Mouse (Mus musculus): ENCODE measurements around the gene Slc16a6.

The Slc16a6 gene

GRCm38 (mm10) chr11:109443468-109444263 lies 29.7 kb downstream of the Slc16a6 start:
- no peak for DNase-seq

DNA sequence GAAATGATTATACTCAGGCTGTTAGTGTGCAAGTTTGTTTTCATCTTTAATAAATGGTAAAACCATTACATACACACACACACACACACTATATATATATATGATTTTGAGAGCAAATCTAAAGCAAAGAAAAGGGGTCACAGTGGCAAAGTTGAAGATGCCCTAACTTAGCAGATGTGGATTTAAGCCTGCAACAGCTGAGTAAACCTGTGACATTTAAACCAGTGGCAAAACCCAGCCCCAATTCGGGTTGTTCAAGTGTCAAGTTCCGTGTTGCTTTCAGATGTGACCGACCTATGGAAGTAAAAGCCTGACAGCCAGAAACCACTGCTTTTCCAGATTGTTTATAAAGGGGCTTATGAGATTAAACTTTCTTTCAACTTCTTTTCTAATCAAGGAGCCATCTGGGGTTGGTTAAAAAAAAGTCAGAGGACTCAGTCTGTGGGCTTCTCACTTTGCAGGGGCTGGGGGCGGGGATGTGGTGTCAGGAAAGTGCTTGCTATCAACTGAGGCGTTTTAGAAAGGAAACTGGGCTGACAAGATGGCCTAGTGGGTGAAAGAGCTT lies 31.1 kb downstream of the Slc16a6 start:
- DNase-seq, result no peak

DNA sequence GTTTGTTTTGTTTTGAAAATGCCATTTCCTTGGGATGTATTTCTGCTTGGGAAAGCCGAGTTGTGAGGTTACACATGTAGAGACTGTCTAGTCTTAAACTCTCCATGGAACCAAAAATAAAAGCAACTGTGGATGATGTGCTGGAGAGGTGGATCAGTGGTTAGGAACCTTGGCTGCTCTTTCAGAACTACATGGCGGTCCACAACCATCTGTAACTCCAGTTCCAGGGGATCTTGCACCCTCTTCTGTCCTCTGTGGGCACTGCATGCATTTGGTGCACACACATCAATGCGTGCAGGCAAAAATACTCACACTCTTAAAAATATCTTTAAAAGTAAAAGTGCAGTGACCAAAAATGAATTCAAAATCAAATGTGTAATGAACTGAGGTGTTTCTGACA lies 32.3 kb downstream of the Slc16a6 start:
- no peak for DNase-seq

GRCm38 (mm10) chr11:109440641-109441040 lies 32.8 kb downstream of the Slc16a6 start:
- DNase-seq, result no peak

DNA sequence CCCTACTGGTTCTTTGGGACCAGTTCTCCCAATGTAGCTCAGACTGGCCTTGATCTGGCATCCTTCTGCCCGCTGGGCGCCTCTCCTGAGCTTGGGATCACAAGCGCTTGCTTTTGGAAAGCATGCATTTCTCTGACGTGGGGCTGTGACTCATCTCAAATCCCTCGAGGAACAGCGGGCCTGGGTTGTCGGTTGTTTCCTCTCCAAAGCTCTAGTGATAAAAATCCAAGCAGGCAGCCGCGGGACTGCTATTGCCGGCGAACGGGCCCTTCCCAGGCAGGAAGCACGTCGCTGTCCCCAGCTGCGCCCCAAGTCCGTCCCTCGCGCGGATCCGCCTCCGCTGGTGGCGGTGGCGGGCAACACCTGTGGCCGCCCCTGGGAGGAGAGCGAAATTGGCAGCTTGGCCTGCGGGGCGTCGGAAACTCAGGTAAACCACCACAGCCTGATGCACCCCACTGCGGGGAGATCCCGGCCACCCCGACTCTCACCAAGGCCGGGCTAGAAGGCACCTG lies 33.5 kb downstream of the Slc16a6 start:
- DNase-seq, result peak; percentile 99

- DNase-seq, result no peak
Observed at GRCm38 (mm10) chr11:109439209-109439608, 34.2 kb downstream of the Slc16a6 start.

DNA sequence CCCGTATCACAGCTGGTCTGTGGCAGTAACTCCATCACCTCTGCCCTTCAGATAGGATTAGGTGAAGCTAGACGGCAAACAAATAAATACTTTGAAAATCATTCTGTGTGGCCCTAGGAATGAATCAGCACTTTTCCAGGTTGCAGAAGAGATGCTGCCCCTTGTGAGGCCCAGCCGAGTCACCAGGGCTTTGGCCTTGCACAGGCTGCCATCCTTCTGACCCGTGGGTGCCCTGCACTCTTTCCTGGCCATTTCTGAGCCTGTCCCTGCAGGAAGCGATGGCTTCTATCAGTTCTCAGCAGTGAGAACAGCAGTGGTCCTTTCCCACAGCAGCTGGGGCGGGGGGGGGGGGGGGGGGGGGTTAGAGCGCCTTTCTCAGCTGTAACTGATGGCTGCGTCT lies 36.5 kb downstream of the Slc16a6 start:
- peak; percentile 84 for DNase-seq

DNA sequence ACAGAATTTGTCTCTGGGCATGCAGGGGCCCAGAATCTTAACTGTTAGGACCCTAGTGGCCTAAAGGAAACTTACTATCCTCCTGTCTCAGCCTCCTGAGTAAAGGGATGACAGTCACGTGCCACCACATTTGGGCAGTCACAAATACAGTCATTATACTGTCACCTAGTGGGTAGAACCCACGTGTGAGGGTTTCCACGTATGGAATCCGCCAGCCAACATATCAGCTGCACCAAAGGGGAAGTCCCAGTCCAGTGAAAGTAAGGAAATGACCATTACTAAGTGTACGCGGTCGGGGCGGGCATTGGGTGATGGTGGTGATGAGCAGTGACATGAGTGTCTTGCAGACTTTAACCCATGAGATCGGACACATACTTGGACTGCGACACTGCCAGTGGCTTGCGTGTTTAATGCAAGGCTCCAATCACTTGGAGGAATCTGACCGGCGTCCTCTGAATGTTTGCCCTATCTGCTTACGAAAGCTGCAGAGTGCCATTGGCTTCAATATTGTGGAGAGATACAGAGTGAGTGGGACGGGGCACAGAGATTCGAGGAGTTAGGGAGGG lies 39.1 kb downstream of the Slc16a6 start:
- peak; percentile 79 for DNase-seq

GRCm38 (mm10) chr11:109427353-109427752 lies 46.0 kb downstream of the Slc16a6 start:
- no peak for DNase-seq

GRCm38 (mm10) chr11:109426272-109426586 lies 47.2 kb downstream of the Slc16a6 start:
- DNase-seq, result no peak

DNA sequence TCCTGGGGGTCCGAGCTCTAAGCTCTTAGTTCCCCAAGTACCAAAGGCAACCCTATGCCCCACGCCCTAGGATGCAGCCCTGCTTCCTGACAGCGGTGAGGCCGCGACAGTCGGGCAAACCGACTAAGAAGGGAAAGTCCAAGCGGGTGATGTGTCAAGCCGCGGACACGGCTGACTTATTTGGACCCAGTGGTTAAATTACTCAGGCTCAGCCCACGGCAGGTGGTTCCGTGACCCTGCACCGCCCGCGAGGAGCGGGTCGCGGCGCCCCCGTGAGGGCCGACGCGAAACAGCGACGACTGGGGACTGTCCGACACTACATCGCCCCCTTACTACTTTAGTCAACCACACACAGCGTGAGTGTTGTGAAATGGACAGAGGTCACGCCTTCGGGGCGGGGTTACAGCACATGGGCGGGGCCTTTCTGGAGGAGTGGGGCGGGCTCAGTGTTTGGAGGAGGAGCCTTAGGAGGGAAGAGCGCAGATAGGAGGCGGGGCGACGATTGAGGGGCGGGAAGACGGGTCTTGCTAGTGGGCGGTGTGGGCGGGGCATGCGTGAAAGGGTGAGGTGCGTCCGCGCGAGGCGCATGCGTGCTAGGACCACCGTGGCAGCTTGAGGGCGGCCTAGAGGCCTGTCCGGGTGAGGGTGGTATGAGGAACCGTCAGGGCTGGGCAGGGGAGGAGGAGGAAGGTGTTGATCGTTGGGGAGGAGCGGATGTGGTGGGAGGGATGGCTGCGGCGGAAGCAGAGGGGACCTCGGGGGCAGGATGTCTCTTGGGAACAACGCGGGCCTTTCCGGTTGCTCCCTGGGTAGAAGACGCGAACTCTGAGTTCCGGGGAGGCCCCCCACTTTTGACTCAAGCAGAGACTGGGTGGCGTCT lies 47.8 kb downstream of the Slc16a6 start, which contains the start of gene Amz2:
Gene Amz2, plus strand, starts transcription at position 555 of the 880 bp plus-strand sequence.
- DNase-seq, result peak; percentile 100

GRCm38 (mm10) chr11:109423294-109423693 lies 50.1 kb downstream of the Slc16a6 start:
- no peak for DNase-seq

GRCm38 (mm10) chr11:109422263-109422662 lies 51.1 kb downstream of the Slc16a6 start:
- DNase-seq, result no peak

GRCm38 (mm10) chr11:109421205-109421604 lies 52.2 kb downstream of the Slc16a6 start:
- DNase-seq, result no peak

GRCm38 (mm10) chr11:109420567-109420962 lies 52.8 kb downstream of the Slc16a6 start:
- no peak for DNase-seq

DNA sequence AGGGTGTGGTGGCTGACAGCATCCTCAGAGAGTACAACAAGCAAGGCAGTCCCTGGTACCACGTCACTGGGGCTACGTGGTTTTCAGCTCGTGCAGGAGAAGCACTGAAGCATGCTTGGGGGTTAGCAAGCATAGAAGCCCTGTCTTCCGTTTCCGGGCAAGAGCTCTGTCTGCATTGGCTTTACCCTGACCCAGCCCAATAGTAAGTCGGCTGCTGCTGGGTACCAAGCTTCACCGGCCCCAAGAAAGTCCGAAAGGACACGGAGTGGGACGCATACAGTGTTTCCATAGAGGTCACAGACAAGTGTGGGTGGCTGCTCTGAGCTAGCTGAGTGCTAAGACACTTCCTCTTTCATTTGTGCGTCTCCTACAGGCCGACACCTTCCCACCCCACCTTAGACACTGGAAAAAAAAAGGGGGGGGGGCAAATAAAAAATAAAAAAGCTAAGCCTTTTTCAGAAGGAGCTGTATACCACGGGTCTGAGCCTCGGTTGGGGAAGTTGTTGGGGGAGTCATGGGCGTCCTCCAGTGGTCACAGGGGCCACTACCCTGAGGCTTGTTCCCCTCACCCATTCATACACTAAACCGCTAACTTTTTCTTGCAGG lies 53.3 kb downstream of the Slc16a6 start:
- peak; percentile 92 for DNase-seq

GRCm38 (mm10) chr11:109419461-109419860 lies 53.9 kb downstream of the Slc16a6 start:
- no peak for DNase-seq

DNA sequence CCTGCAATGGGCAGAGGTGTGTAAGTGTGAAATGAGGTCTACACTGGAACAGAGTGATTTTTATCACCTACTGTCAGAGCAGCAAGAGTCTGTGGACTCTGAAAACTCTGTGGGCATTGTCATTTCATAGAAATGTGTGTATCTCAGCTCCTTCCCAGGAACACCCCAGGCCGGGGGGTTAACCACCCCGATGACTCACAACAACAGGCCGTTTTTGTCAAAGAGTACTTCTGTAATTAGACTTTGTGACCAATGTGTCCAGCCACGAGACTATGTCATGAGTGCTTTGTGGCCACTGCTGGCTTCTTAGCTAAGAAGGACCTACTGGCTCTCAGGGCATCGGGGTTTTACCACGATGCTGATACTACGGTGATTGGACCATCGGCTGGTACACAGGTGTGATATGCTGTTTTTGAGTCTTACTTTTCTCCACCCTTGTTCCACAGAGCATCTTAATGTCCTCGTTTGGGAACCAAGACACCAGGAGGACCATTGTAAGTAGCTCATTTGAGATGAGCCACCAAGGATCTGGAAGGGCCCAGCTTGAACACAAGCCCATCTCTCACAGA lies 55.8 kb downstream of the Slc16a6 start:
- no peak for DNase-seq

DNA sequence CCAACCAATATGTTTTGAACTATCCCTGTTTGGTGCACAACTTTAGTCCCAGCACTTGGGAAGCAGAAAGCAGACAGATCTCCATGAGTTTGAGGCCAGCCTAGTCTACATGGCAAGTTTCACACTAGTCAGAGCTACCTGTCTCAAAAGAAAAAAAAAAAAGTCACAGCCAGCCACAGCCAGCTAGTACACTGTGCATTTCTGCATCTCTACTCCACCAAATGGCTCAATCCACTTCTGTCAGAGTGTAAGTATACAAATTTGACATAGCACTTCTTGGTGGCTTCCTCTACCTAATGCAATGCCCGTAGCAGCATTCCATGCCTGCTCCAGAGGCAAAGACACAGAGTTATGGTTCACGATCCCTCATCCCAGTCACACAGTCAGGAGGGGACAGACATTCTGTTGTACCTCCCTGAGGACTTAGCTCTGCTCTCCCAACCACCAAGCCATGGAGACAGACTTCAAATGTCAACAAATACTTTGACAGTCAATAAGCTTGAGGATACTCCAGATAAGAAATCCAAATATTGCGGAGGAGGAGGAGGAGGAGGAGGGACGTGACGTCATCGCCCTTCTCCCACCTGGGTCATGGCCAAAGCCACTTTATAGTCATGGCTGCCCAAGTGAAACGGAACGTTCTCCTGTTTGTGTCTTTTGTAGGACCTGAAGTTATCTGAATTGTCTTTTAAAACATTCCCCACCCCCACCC lies 56.5 kb downstream of the Slc16a6 start:
- DNase-seq, result no peak

GRCm38 (mm10) chr11:109414802-109415201 lies 58.6 kb downstream of the Slc16a6 start:
- DNase-seq, result no peak

DNA sequence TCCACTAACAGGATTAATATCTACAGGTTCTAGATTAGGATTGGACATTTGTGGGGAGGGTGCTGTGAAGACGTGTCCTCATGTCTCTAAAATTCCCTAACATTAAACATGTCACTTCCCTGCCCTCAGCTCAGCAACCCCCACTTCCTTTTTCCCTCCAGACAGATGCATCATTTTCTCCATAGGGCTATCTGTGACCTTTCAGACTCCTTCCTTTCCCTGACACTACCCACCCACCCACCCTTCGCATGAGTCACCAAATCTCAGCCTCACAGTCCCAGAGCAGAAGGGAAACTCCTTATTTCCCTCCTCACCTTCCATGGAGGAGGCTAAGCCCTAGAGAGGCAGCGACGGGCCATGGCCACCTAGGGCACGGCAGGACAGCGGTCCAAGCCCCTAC lies 59.8 kb downstream of the Slc16a6 start, which contains the start of gene 9930022D16Rik:
Gene 9930022D16Rik, plus strand, starts transcription at position 301 of the 400 bp plus-strand sequence.
- no peak for DNase-seq
